Mouse (Mus musculus) lung, embryonic 15.5 days (tissue): Measurements from ENCODE around the gene Itga8. TPM values are rescaled to one million over a fixed set of nuclear protein-coding genes. Genes with fewer than 3 reads are reported as not detected.

ENCODE experiments used
- ATAC-seq: fragments of 200-750 bp; cut with Nextera tagmentation; 2 replicates; pipeline ENCODE4 v1.8.0; 2017; ENCODE audit warnings: moderate number of reproducible peaks, borderline replicate concordance; ENCODE audit not compliant: low FRiP score, low TSS enrichment; ENCODE audit errors: extremely low read depth
- H3K27ac ChIP-seq: fragments of 300-500 bp; sonication (generic); 2 replicates; pipeline ENCODE4 v1.5.1; 2015; ENCODE audit warnings: moderate library complexity, mild to moderate bottlenecking, inconsistent platforms
- H3K27me3 ChIP-seq: fragments of 300-500 bp; sonication (generic); 2 replicates; pipeline ENCODE4 v1.6.1; 2015; ENCODE audit warnings: inconsistent platforms
- H3K36me3 ChIP-seq: fragments of 300-500 bp; sonication (generic); 2 replicates; pipeline ENCODE4 v1.6.1; 2015; ENCODE audit warnings: inconsistent platforms
- H3K4me1 ChIP-seq: fragments of 300-500 bp; sonication (generic); 2 replicates; pipeline ENCODE4 v1.6.1; 2015; ENCODE audit warnings: inconsistent platforms
- H3K4me2 ChIP-seq: fragments of 300-500 bp; sonication (generic); 2 replicates; pipeline ENCODE4 v1.6.1; 2015; ENCODE audit warnings: inconsistent platforms, mild to moderate bottlenecking, moderate library complexity
- H3K4me3 ChIP-seq: fragments of 300-500 bp; sonication (generic); 2 replicates; pipeline ENCODE4 v1.5.1; 2015; ENCODE audit warnings: mild to moderate bottlenecking, inconsistent platforms
- H3K9ac ChIP-seq: fragments of 300-500 bp; sonication (generic); 2 replicates; pipeline ENCODE4 v1.6.1; 2015; ENCODE audit warnings: inconsistent platforms
- H3K9me3 ChIP-seq: fragments of 300-500 bp; sonication (generic); 2 replicates; pipeline ENCODE4 v1.6.1; 2016; ENCODE audit warnings: inconsistent platforms
- WGBS: fragments of 180-500 bp; shearing (Covaris S2); methylation state at CpG from one replicate; pipeline ENCODE4 v1.1.7; 2015; 5-methylcytosine and 5-hydroxymethylcytosine counted together
- polyA plus RNA-seq: library from polyadenylated mRNA; unstranded; fragments of >200 nt; fragmentation: Nextera tagmentation; extraction: Ambion mirVana; gene quantifications from 2 replicates; pipeline ENCODE4 v1.2.1, GENCODE M21; 2015

Itga8 gene
- polyA plus RNA-seq, 1 experiment from 2014 or later: 32.0 TPM

- no peak for ATAC-seq
Observed at GRCm38 (mm10) chr2:12318715-12319114, 17.0 kb upstream of the Itga8 start.

GRCm38 (mm10) chr2:12318036-12318435 lies 16.3 kb upstream of the Itga8 start:
- ATAC-seq: peak; percentile 24; the same call in 1 of the 2 replicates
- H3K4me2 ChIP-seq: no peak overlapping the region
- H3K4me1 ChIP-seq: peaks cover 20% of the 10 kb centered on the region; the same call in 1 of the 2 replicates
- WGBS: 57% methylated on average over 4 of the region's 4 CpGs
- H3K9me3 ChIP-seq: no peaks in the 10 kb centered on the region
- H3K36me3 ChIP-seq: no peaks in the 10 kb centered on the region
- no peaks in the 10 kb centered on the region for H3K27me3 ChIP-seq
- no peak overlapping the region for H3K9ac ChIP-seq
- peak overlapping the region; percentile 75 for H3K27ac ChIP-seq
- H3K4me3 ChIP-seq: no peak overlapping the region

More at GRCm38 (mm10) chr2:12318715-12319114, 17.0 kb upstream of the Itga8 start:
- no peak overlapping the region for H3K4me3 ChIP-seq
- 77% methylated on average over 3 of the region's 3 CpGs for WGBS
- no peak overlapping the region for H3K4me2 ChIP-seq
- peak overlapping the region; percentile 75 for H3K27ac ChIP-seq
- H3K9ac ChIP-seq: no peak overlapping the region
- no peaks in the 10 kb centered on the region for H3K9me3 ChIP-seq
- H3K4me1 ChIP-seq: peaks cover 20% of the 10 kb centered on the region; the same call in 1 of the 2 replicates
- no peaks in the 10 kb centered on the region for H3K27me3 ChIP-seq
- H3K36me3 ChIP-seq: no peaks in the 10 kb centered on the region

GRCm38 (mm10) chr2:12317343-12317742 lies 15.6 kb upstream of the Itga8 start:
- 33% methylated on average over 5 of the region's 5 CpGs for WGBS
- Histone ChIP-seq H3K4me1 (peaks cover 20% of the 10 kb centered on the region; the same call in 1 of the 2 replicates), H3K36me3 (no peaks in the 10 kb centered on the region), H3K27me3 (no peaks in the 10 kb centered on the region), H3K9me3 (no peaks in the 10 kb centered on the region), H3K4me3 (no peak overlapping the region), H3K9ac (no peak overlapping the region), H3K4me2 (no peak overlapping the region), H3K27ac (peak overlapping the region; percentile 75)
- ATAC-seq: peak; percentile 81; the same call in 1 of the 2 replicates

GRCm38 (mm10) chr2:12316361-12316760 lies 14.6 kb upstream of the Itga8 start:
- H3K27me3 ChIP-seq: no peaks in the 10 kb centered on the region
- H3K4me1 ChIP-seq: peaks cover 20% of the 10 kb centered on the region; the same call in 1 of the 2 replicates
- H3K27ac ChIP-seq: peak overlapping the region; percentile 82
- no peak overlapping the region for H3K9ac ChIP-seq
- no peak overlapping the region for H3K4me2 ChIP-seq
- no peaks in the 10 kb centered on the region for H3K9me3 ChIP-seq
- WGBS: 24% methylated on average over 7 of the region's 7 CpGs
- no peaks in the 10 kb centered on the region for H3K36me3 ChIP-seq
- H3K4me3 ChIP-seq: no peak overlapping the region
- peak; percentile 90 for ATAC-seq

GRCm38 (mm10) chr2:12314028-12314427 lies 12.3 kb upstream of the Itga8 start:
- Histone ChIP-seq H3K9me3 (no peaks in the 10 kb centered on the region), H3K27ac (no peak overlapping the region), H3K27me3 (no peaks in the 10 kb centered on the region), H3K9ac (no peak overlapping the region), H3K4me3 (no peak overlapping the region), H3K4me1 (peaks cover 21% of the 10 kb centered on the region; the same call in 1 of the 2 replicates), H3K36me3 (no peaks in the 10 kb centered on the region), H3K4me2 (no peak overlapping the region)
- 71% methylated on average over 6 of the region's 6 CpGs for WGBS
- ATAC-seq: no peak

GRCm38 (mm10) chr2:12308466-12308865 lies 6.7 kb upstream of the Itga8 start:
- H3K9ac ChIP-seq: no peak overlapping the region
- no peak for ATAC-seq
- no peaks in the 10 kb centered on the region for H3K27me3 ChIP-seq
- no peaks in the 10 kb centered on the region for H3K36me3 ChIP-seq
- H3K4me1 ChIP-seq: peaks cover 18% of the 10 kb centered on the region
- H3K4me2 ChIP-seq: no peak overlapping the region
- H3K4me3 ChIP-seq: no peak overlapping the region
- no peaks in the 10 kb centered on the region for H3K9me3 ChIP-seq
- no peak overlapping the region for H3K27ac ChIP-seq

- H3K9me3 ChIP-seq: no peaks in the 10 kb centered on the region
- no peaks in the 10 kb centered on the region for H3K27me3 ChIP-seq
- no peak overlapping the region for H3K4me3 ChIP-seq
- H3K4me1 ChIP-seq: peaks cover 18% of the 10 kb centered on the region
- H3K27ac ChIP-seq: no peak overlapping the region
- no peak for ATAC-seq
- H3K36me3 ChIP-seq: no peaks in the 10 kb centered on the region
- H3K9ac ChIP-seq: no peak overlapping the region
- no peak overlapping the region for H3K4me2 ChIP-seq
Observed at GRCm38 (mm10) chr2:12307311-12307710, 5.6 kb upstream of the Itga8 start.

- Histone ChIP-seq H3K36me3 (no peaks in the 10 kb centered on the region), H3K9me3 (no peaks in the 10 kb centered on the region), H3K4me1 (peaks cover 24% of the 10 kb centered on the region), H3K27ac (peak overlapping the region; percentile 80), H3K27me3 (peaks cover 14% of the 10 kb centered on the region), H3K9ac (no peak overlapping the region), H3K4me3 (no peak overlapping the region), H3K4me2 (no peak overlapping the region)
- 26% methylated on average over 9 of the region's 9 CpGs for WGBS
- ATAC-seq: peak; percentile 64
Observed at GRCm38 (mm10) chr2:12305064-12305650, 3.4 kb upstream of the Itga8 start.

- peak overlapping the region; percentile 92 for H3K4me2 ChIP-seq
- peak overlapping the region; percentile 51; the same call in 1 of the 2 replicates for H3K27ac ChIP-seq
- WGBS: 41% methylated on average over 15 of the region's 15 CpGs
- no peaks in the 10 kb centered on the region for H3K9me3 ChIP-seq
- no peak for ATAC-seq
- peaks cover 14% of the 10 kb centered on the region for H3K27me3 ChIP-seq
- 0 out of 2 replicates have a peak, but pooled peaks cover 9% of the 10 kb centered on the region for H3K4me1 ChIP-seq
- H3K36me3 ChIP-seq: no peaks in the 10 kb centered on the region
- H3K4me3 ChIP-seq: peak overlapping the region; percentile 66
- peak overlapping the region; percentile 71 for H3K9ac ChIP-seq
Observed at GRCm38 (mm10) chr2:12300449-12301228, 1.1 kb downstream of the Itga8 start.

- no peak overlapping the region for H3K4me3 ChIP-seq
- peaks cover 16% of the 10 kb centered on the region for H3K4me1 ChIP-seq
- ATAC-seq: no peak
- no peak overlapping the region for H3K4me2 ChIP-seq
- H3K27ac ChIP-seq: no peak overlapping the region
- 89% methylated on average over 5 of the region's 5 CpGs for WGBS
- H3K9me3 ChIP-seq: no peaks in the 10 kb centered on the region
- no peak overlapping the region for H3K9ac ChIP-seq
- peaks cover 14% of the 10 kb centered on the region for H3K27me3 ChIP-seq
- no peaks in the 10 kb centered on the region for H3K36me3 ChIP-seq
Observed at GRCm38 (mm10) chr2:12297287-12297686, 4.4 kb downstream of the Itga8 start.

- ATAC-seq: no peak
- H3K36me3 ChIP-seq: no peaks in the 10 kb centered on the region
- H3K27me3 ChIP-seq: 0 out of 2 replicates have a peak, but pooled peaks cover under 1% of the 10 kb centered on the region
- WGBS: 91% methylated on average over 6 of the region's 6 CpGs
- H3K4me2 ChIP-seq: no peak overlapping the region
- peaks cover 10% of the 10 kb centered on the region for H3K4me1 ChIP-seq
- no peak overlapping the region for H3K27ac ChIP-seq
- no peak overlapping the region for H3K4me3 ChIP-seq
- no peak overlapping the region for H3K9ac ChIP-seq
- H3K9me3 ChIP-seq: no peaks in the 10 kb centered on the region
Observed at GRCm38 (mm10) chr2:12295150-12295549, 6.6 kb downstream of the Itga8 start.

GRCm38 (mm10) chr2:12294060-12294459 lies 7.7 kb downstream of the Itga8 start:
- ATAC-seq: no peak
- H3K9ac ChIP-seq: no peak overlapping the region
- H3K4me1 ChIP-seq: peaks cover 10% of the 10 kb centered on the region
- H3K4me2 ChIP-seq: no peak overlapping the region
- no peaks in the 10 kb centered on the region for H3K9me3 ChIP-seq
- H3K27ac ChIP-seq: no peak overlapping the region; the same call in 1 of the 2 replicates
- H3K27me3 ChIP-seq: no peaks in the 10 kb centered on the region
- H3K36me3 ChIP-seq: no peaks in the 10 kb centered on the region
- 57% methylated on average over 3 of the region's 3 CpGs for WGBS
- no peak overlapping the region for H3K4me3 ChIP-seq
